ENCODE assay signal across 19 mouse cellular contexts in genomic region chr14:73424961-73425360, GRCm38 (mm10). TPM values are rescaled to one million over a fixed set of nuclear protein-coding genes. Genes with fewer than 3 reads are reported as not detected.
DNase-seq lines count a peak whose midpoint lies in the region; ATAC-seq and TF ChIP-seq lines count a peak whose summit lies in the region.
"Had no signal": no experiment of that assay in that cellular context is flagged by ENCODE, and none has a peak within 500 bp of the region (broad histone marks: within the 10 kb centered on the region; RNA-seq: fewer than 3 reads in every experiment).

No protein-coding gene starts in this region.

- WGBS in forebrain, embryonic 13.5 days, result 27% methylated on average over 6 of the region's 6 CpGs
- 72% methylated on average over 6 of the region's 6 CpGs for WGBS in forebrain, embryonic 10.5 days
- 36% methylated on average over 6 of the region's 6 CpGs for WGBS in kidney, adult 2 months
- WGBS in kidney, embryonic 14.5 days, result 54% methylated on average over 6 of the region's 6 CpGs

- no peak for TF ChIP-seq POLR2A in kidney, adult 2 months (IDR thresholded peaks at IDR 0.05; ENCODE audit: low read depth, low read length)
- no peak for TF ChIP-seq POLR2A in brain, embryonic 14.5 days (IDR thresholded peaks at IDR 0.05; ENCODE audit: borderline replicate concordance, extremely low read depth, insufficient read depth, insufficient read length, poor library complexity, severe bottlenecking)

- H3K27ac ChIP-seq in forebrain, embryonic 13.5 days, result peak overlapping the region; percentile 72
- no peak overlapping the region for H3K27ac ChIP-seq in forebrain, embryonic 10.5 days
- peak overlapping the region; percentile 90 for H3K27ac ChIP-seq in kidney, adult 2 months (ENCODE audit: insufficient read depth, low read depth, low read length)
- no peak overlapping the region for H3K27ac ChIP-seq in kidney, embryonic 14.5 days (ENCODE audit: low read depth, low read length)
- H3K27ac ChIP-seq: heart, adult 2 months; heart, embryonic 15.5 days; hindbrain, embryonic 10.5 days; midbrain, embryonic 12.5 days had no signal

- TF ChIP-seq CTCF in kidney, adult 2 months (conservative IDR thresholded peaks at IDR 0.05; ENCODE audit: insufficient read depth, insufficient read length, low read depth, low read length), result no peak
- no peak for TF ChIP-seq CTCF in brain, embryonic 14.5 days (IDR thresholded peaks at IDR 0.05; ENCODE audit: borderline replicate concordance, extremely low read depth, insufficient read depth, insufficient read length)

- H3K9me3 ChIP-seq in forebrain, embryonic 13.5 days (replicated peaks), result no peaks in the 10 kb centered on the region
- peaks cover 5% of the 10 kb centered on the region; the same call in 1 of the 2 replicates for H3K9me3 ChIP-seq in forebrain, embryonic 10.5 days
- no peaks in the 10 kb centered on the region for H3K9me3 ChIP-seq in kidney, embryonic 14.5 days (ENCODE audit: control insufficient read depth, low read length)
- H3K9me3 ChIP-seq: heart, embryonic 15.5 days; midbrain, embryonic 12.5 days had no signal

- no peak for DNase-seq in forebrain, embryonic 10.5 days (ENCODE audit: extremely low spot score, low spot score)
- peak; percentile 65 for DNase-seq in kidney, adult 2 months
- DNase-seq in brain, embryonic 14.5 days (ENCODE audit: low read depth), result peak; percentile 84
- DNase-seq in cerebellum, adult 9-11 months, result peak; percentile 89
- DNase-seq in lung, postnatal 4 days, result no peak
- DNase-seq in B cell, adult 2 months, result no peak
- DNase-seq: adrenal gland, adult 2 months; heart, adult 2 months; kidney, postnatal 25 days; lung, adult 2 months; retina, postnatal 1 day; right cerebral cortex, postnatal 4 days had no signal

- no peak overlapping the region for H3K4me3 ChIP-seq in forebrain, embryonic 13.5 days
- no peak overlapping the region for H3K4me3 ChIP-seq in forebrain, embryonic 10.5 days
- H3K4me3 ChIP-seq in kidney, adult 2 months (ENCODE audit: insufficient read depth, low read depth, low read length), result no peak overlapping the region
- H3K4me3 ChIP-seq in kidney, embryonic 14.5 days (ENCODE audit: low read length), result no peak overlapping the region
- H3K4me3 ChIP-seq: erythroblast, embryonic 14.5 days; heart, adult 2 months; heart, embryonic 15.5 days; hindbrain, embryonic 10.5 days; midbrain, embryonic 12.5 days had no signal

- H3K27me3 ChIP-seq in forebrain, embryonic 13.5 days, result no peaks in the 10 kb centered on the region
- H3K27me3 ChIP-seq in forebrain, embryonic 10.5 days (ENCODE audit: poor library complexity, severe bottlenecking), result no peaks in the 10 kb centered on the region
- no peaks in the 10 kb centered on the region for H3K27me3 ChIP-seq in kidney, adult 2 months (replicated peaks; ENCODE audit: control insufficient read depth, insufficient read depth, low read length)
- H3K27me3 ChIP-seq in kidney, embryonic 14.5 days (ENCODE audit: control insufficient read depth, insufficient read depth, low read length), result no peaks in the 10 kb centered on the region
- H3K27me3 ChIP-seq: heart, embryonic 15.5 days; midbrain, embryonic 12.5 days had no signal

- H3K36me3 ChIP-seq in forebrain, embryonic 13.5 days (ENCODE audit: poor library complexity, severe bottlenecking), result no peaks in the 10 kb centered on the region
- H3K36me3 ChIP-seq in forebrain, embryonic 10.5 days (replicated peaks), result no peaks in the 10 kb centered on the region
- no peaks in the 10 kb centered on the region for H3K36me3 ChIP-seq in kidney, adult 2 months (ENCODE audit: control insufficient read depth, insufficient read depth, low read length)
- H3K36me3 ChIP-seq in kidney, embryonic 14.5 days (ENCODE audit: control insufficient read depth, insufficient read depth, low read length), result no peaks in the 10 kb centered on the region
- H3K36me3 ChIP-seq: heart, embryonic 15.5 days; hindbrain, embryonic 10.5 days; midbrain, embryonic 12.5 days had no signal

- ATAC-seq in forebrain, embryonic 13.5 days, result peak; percentile 20; the same call in 1 of the 2 replicates
- no peak for ATAC-seq in kidney, embryonic 14.5 days (ENCODE audit: low FRiP score, low TSS enrichment)
- ATAC-seq: intestine, postnatal 0 days had no signal

- peaks cover 13% of the 10 kb centered on the region; the same call in 1 of the 2 replicates for H3K4me1 ChIP-seq in forebrain, embryonic 13.5 days
- H3K4me1 ChIP-seq in forebrain, embryonic 10.5 days, result peaks cover 7% of the 10 kb centered on the region
- H3K4me1 ChIP-seq in kidney, adult 2 months (ENCODE audit: control insufficient read depth, insufficient read depth, low read length), result peaks cover 33% of the 10 kb centered on the region
- no peaks in the 10 kb centered on the region for H3K4me1 ChIP-seq in kidney, embryonic 14.5 days (ENCODE audit: control insufficient read depth, insufficient read depth, low read length)
- H3K4me1 ChIP-seq: heart, embryonic 15.5 days; midbrain, embryonic 12.5 days had no signal

- H3K4me2 ChIP-seq in forebrain, embryonic 13.5 days, result no peak overlapping the region
- no peak overlapping the region for H3K4me2 ChIP-seq in kidney, embryonic 14.5 days (replicated peaks; ENCODE audit: low read depth, low read length)
- H3K4me2 ChIP-seq: heart, embryonic 15.5 days; midbrain, embryonic 12.5 days had no signal

- H3K9ac ChIP-seq in forebrain, embryonic 13.5 days, result no peak overlapping the region
- no peak overlapping the region for H3K9ac ChIP-seq in kidney, embryonic 14.5 days (ENCODE audit: low read depth, low read length)
- H3K9ac ChIP-seq: heart, embryonic 15.5 days; midbrain, embryonic 12.5 days had no signal

RNA-seq across cellular contexts. Expression of gene Itm2b, which starts 39.9 kb away (rescaled TPM):
- polyA plus RNA-seq in forebrain, embryonic 13.5 days (2015; fragmentation: Nextera tagmentation; extraction: Ambion mirVana), result 450 and 508 TPM in 2 replicates
- 192 and 209 TPM in 2 replicates for polyA plus RNA-seq in forebrain, embryonic 10.5 days (2016; fragmentation: Nextera tagmentation; extraction: Ambion mirVana)
- 2,034 and 2,219 TPM in 2 replicates for polyA plus RNA-seq in kidney, adult 2 months (2012; rRNA removed)
- 796 and 844 TPM in 2 replicates for polyA plus RNA-seq in kidney, embryonic 14.5 days (2014; fragmentation: Nextera tagmentation; extraction: Ambion mirVana)
- 371 and 377 TPM in 2 replicates for polyA plus RNA-seq in brain, embryonic 14.5 days (2012; rRNA removed)

Comparison
In these comparisons a context has a peak if more than half of its experiments do, and no peak if none do; other contexts are left out.
1. H3K27ac ChIP-seq: peak in forebrain, embryonic 13.5 days (single experiment) and kidney, adult 2 months (single experiment); none in forebrain, embryonic 10.5 days (single experiment) and kidney, embryonic 14.5 days (single experiment).
2. DNase-seq: peak in kidney, adult 2 months (single experiment), brain, embryonic 14.5 days (single experiment) and cerebellum, adult 9-11 months (single experiment); none in forebrain, embryonic 10.5 days (single experiment), lung, postnatal 4 days (0 of 2) and B cell, adult 2 months (0 of 2).